Comparison of ENCODE assay signal across 8 mouse cellular contexts in genomic region chr7:36695276-36695675, GRCm38 (mm10). TPM values are rescaled to one million over a fixed set of nuclear protein-coding genes. Genes with fewer than 3 reads are reported as not detected.
DNase-seq lines count a peak whose midpoint lies in the region; ATAC-seq and TF ChIP-seq lines count a peak whose summit lies in the region.

No protein-coding gene starts in this region.

- WGBS in heart, embryonic 14.5 days: 2% methylated on average over 25 of the region's 25 CpGs
- WGBS in hindbrain, embryonic 12.5 days: under 1% methylated on average over 25 of the region's 25 CpGs
- WGBS in midbrain, embryonic 14.5 days: 1% methylated on average over 25 of the region's 25 CpGs

- DNase-seq in heart, postnatal 36 days: no peak
- DNase-seq in midbrain, embryonic 14.5 days: peak; percentile 44
- no peak for DNase-seq in adrenal gland, adult 8-10 months
- DNase-seq in layer of hippocampus, adult 11-12 months (ENCODE audit: low spot score): no peak

- 0 out of 2 replicates have a peak, but pooled peaks have one; percentile 12 for TF ChIP-seq POLR2A in cortical plate, adult 2 months (IDR thresholded peaks at IDR 0.05; ENCODE audit: extremely low read depth, insufficient read depth, low read length)

- intact Hi-C loops in heart, postnatal 36 days (cut with DNase I): loop anchor here (10.0 kb wide), 2 partner anchors 620 to 940 kb away; partner anchors contain the start of gene Dpy19l3

- peak overlapping the region; percentile 100 for H3K4me2 ChIP-seq in heart, embryonic 14.5 days (ENCODE audit: low read length)
- peak overlapping the region; percentile 99 for H3K4me2 ChIP-seq in hindbrain, embryonic 12.5 days (replicated peaks)
- H3K4me2 ChIP-seq in midbrain, embryonic 14.5 days (ENCODE audit: low read length): peak overlapping the region; percentile 98

- H3K27me3 ChIP-seq in heart, embryonic 14.5 days (ENCODE audit: control insufficient read depth, insufficient read depth, low read length): peaks cover 70% of the 10 kb centered on the region
- peaks cover 56% of the 10 kb centered on the region for H3K27me3 ChIP-seq in hindbrain, embryonic 12.5 days
- H3K27me3 ChIP-seq in midbrain, embryonic 14.5 days (ENCODE audit: control insufficient read depth, insufficient read depth, low read length): peaks cover 53% of the 10 kb centered on the region

- H3K4me1 ChIP-seq in heart, embryonic 14.5 days (ENCODE audit: control insufficient read depth in 2 of 2, insufficient read depth in 2 of 2, low read length in 2 of 2): peaks cover 0 to 14% of the 10 kb centered on the region in 2 experiments; a peak in 2 of 4 replicates
- H3K4me1 ChIP-seq in cortical plate, adult 2 months (ENCODE audit: control insufficient read depth, insufficient read depth, low read length): no peaks in the 10 kb centered on the region
- H3K4me1 ChIP-seq in hindbrain, embryonic 12.5 days: peaks cover 49% of the 10 kb centered on the region
- peaks cover 18% of the 10 kb centered on the region for H3K4me1 ChIP-seq in midbrain, embryonic 14.5 days (ENCODE audit: control insufficient read depth, insufficient read depth, low read length)

- no peaks in the 10 kb centered on the region for H3K9me3 ChIP-seq in heart, embryonic 14.5 days (ENCODE audit: control insufficient read depth, low read length)
- H3K9me3 ChIP-seq in hindbrain, embryonic 12.5 days (replicated peaks): no peaks in the 10 kb centered on the region
- H3K9me3 ChIP-seq in midbrain, embryonic 14.5 days (ENCODE audit: control insufficient read depth, low read length): no peaks in the 10 kb centered on the region

- no peaks in the 10 kb centered on the region for H3K36me3 ChIP-seq in heart, embryonic 14.5 days (ENCODE audit: control insufficient read depth, insufficient read depth, low read length)
- H3K36me3 ChIP-seq in hindbrain, embryonic 12.5 days: no peaks in the 10 kb centered on the region
- H3K36me3 ChIP-seq in midbrain, embryonic 14.5 days (ENCODE audit: control insufficient read depth, insufficient read depth, low read length): no peaks in the 10 kb centered on the region

- TF ChIP-seq CTCF in cortical plate, adult 2 months (IDR thresholded peaks at IDR 0.05; ENCODE audit: extremely low read depth, insufficient read depth, low read length): no peak

- H3K9ac ChIP-seq in heart, embryonic 14.5 days (ENCODE audit: low read length): peak overlapping the region; percentile 74; the same call in 1 of the 2 replicates
- peak overlapping the region; percentile 78 for H3K9ac ChIP-seq in hindbrain, embryonic 12.5 days
- H3K9ac ChIP-seq in midbrain, embryonic 14.5 days (replicated peaks; ENCODE audit: low read length): peak overlapping the region; percentile 81; the same call in 1 of the 2 replicates

- no peak for ATAC-seq in heart, embryonic 14.5 days (ENCODE audit: insufficient number of reproducible peaks, insufficient read depth, low FRiP score, low read depth)
- no peak for ATAC-seq in hindbrain, embryonic 12.5 days (ENCODE audit: low FRiP score)
- ATAC-seq in midbrain, embryonic 14.5 days (ENCODE audit: low FRiP score, low TSS enrichment): no peak
- ATAC-seq in erythroblast, adult 5-6 weeks (replicated peaks; ENCODE audit: low FRiP score, poor library complexity, severe bottlenecking): no peak

- H3K4me3 ChIP-seq in heart, embryonic 14.5 days (ENCODE audit: control insufficient read depth in 1 of 2, insufficient read depth in 1 of 2, low read depth in 1 of 2, low read length in 2 of 2): peak overlapping the region; percentile 52 to 74
- peak overlapping the region; percentile 72 for H3K4me3 ChIP-seq in cortical plate, adult 2 months (ENCODE audit: insufficient read depth, low read length)
- H3K4me3 ChIP-seq in hindbrain, embryonic 12.5 days: peak overlapping the region; percentile 90
- peak overlapping the region; percentile 83 for H3K4me3 ChIP-seq in midbrain, embryonic 14.5 days (replicated peaks; ENCODE audit: low read depth, low read length)

- H3K27ac ChIP-seq in heart, embryonic 14.5 days (replicated peaks in 1 of 2; ENCODE audit: control insufficient read depth in 1 of 2, insufficient read depth in 1 of 2, low read depth in 2 of 2, low read length in 2 of 2): no peak overlapping the region
- H3K27ac ChIP-seq in cortical plate, adult 2 months (ENCODE audit: insufficient read depth, low read length): peak overlapping the region; percentile 24
- H3K27ac ChIP-seq in hindbrain, embryonic 12.5 days: peak overlapping the region; percentile 95
- no peak overlapping the region for H3K27ac ChIP-seq in midbrain, embryonic 14.5 days (replicated peaks; ENCODE audit: low read depth, low read length)

RNA-seq across cellular contexts. Expression of gene Tshz3, which starts 2.6 kb away (rescaled TPM):
- 1.7 and 2.7 TPM in 2 replicates for polyA plus RNA-seq in heart, embryonic 14.5 days (2014; fragmentation: Nextera tagmentation; extraction: Ambion mirVana)
- total RNA-seq in heart, postnatal 36 days (2021): 1 to 10 TPM; 3.4 to 4.2 TPM
- polyA plus RNA-seq in cortical plate, adult 2 months (2012; rRNA removed): 27.0 and 35.4 TPM in 2 replicates
- polyA plus RNA-seq in hindbrain, embryonic 12.5 days (2016; fragmentation: Nextera tagmentation; extraction: Ambion mirVana): 25.5 and 25.7 TPM in 2 replicates
- 13.6 TPM in 2 replicates for polyA plus RNA-seq in midbrain, embryonic 14.5 days (2014; fragmentation: Nextera tagmentation; extraction: Ambion mirVana)
- 1 to 10 TPM; 4.4 to 7.5 (median 5.4) TPM for total RNA-seq in adrenal gland, adult 8-10 months (2022)
- total RNA-seq in erythroblast, adult 5-6 weeks (2015; ENCODE audit: low replicate concordance): not detected in 2 replicates
- total RNA-seq in erythroblast, adult 5-6 weeks (2017; ENCODE audit: low replicate concordance): not detected in 2 replicates

Comparison
In these comparisons a context has a peak if more than half of its experiments do, and no peak if none do; other contexts are left out.
1. H3K27ac ChIP-seq: peak in cortical plate, adult 2 months (single experiment) and hindbrain, embryonic 12.5 days (single experiment); none in heart, embryonic 14.5 days (0 of 2) and midbrain, embryonic 14.5 days (single experiment).
2. Peak in every context shown above with its lines, with median percentiles within 50 percentile points of each other: H3K4me2 ChIP-seq, H3K4me3 ChIP-seq and H3K9ac ChIP-seq.